ENCODE assay signal across 22 mouse cellular contexts in genomic region chr15:80059606-80060005, GRCm38 (mm10). TPM values are rescaled to one million over a fixed set of nuclear protein-coding genes. Genes with fewer than 3 reads are reported as not detected.
DNase-seq lines count a peak whose midpoint lies in the region; ATAC-seq and TF ChIP-seq lines count a peak whose summit lies in the region.
"Had no signal": no experiment of that assay in that cellular context is flagged by ENCODE, and none has a peak within 500 bp of the region (broad histone marks: within the 10 kb centered on the region; RNA-seq: fewer than 3 reads in every experiment).

No protein-coding gene starts in this region.

- peak; percentile 76 for DNase-seq in kidney, adult 18-20 months
- DNase-seq in kidney, postnatal 0 days (ENCODE audit: low spot score): no peak
- DNase-seq in hindbrain, embryonic 11.5 days (ENCODE audit: low spot score): no peak
- DNase-seq in layer of hippocampus, adult 11-12 months (ENCODE audit: low spot score): no peak
- DNase-seq in forebrain, embryonic 14.5 days (ENCODE audit: low spot score): no peak
- DNase-seq: adrenal gland, adult 2 months; cerebellum, postnatal 10 days; gastrocnemius, postnatal 36 days; heart, postnatal 14 days; layer of hippocampus, postnatal 36 days; lung, embryonic 14.5 days; lung, postnatal 36 days; retina, postnatal 1 day; right cerebral cortex, postnatal 4 days had no signal

- no peaks in the 10 kb centered on the region for H3K27me3 ChIP-seq in intestine, embryonic 16.5 days (replicated peaks; ENCODE audit: control insufficient read depth, insufficient read depth, low read length)
- no peaks in the 10 kb centered on the region for H3K27me3 ChIP-seq in kidney, postnatal 0 days (ENCODE audit: insufficient read depth, low read length)
- no peaks in the 10 kb centered on the region for H3K27me3 ChIP-seq in liver, embryonic 16.5 days (ENCODE audit: control insufficient read depth, insufficient read depth, low read depth, low read length)
- H3K27me3 ChIP-seq in hindbrain, embryonic 11.5 days (ENCODE audit: control insufficient read depth, insufficient read depth, low read length): no peaks in the 10 kb centered on the region
- no peaks in the 10 kb centered on the region for H3K27me3 ChIP-seq in forebrain, embryonic 14.5 days (replicated peaks; ENCODE audit: control insufficient read depth, insufficient read depth, low read length)
- H3K27me3 ChIP-seq: embryonic facial prominence, embryonic 12.5 days; forebrain, embryonic 15.5 days; hindbrain, embryonic 15.5 days; limb, embryonic 13.5 days had no signal

- no peak overlapping the region for H3K9ac ChIP-seq in intestine, embryonic 16.5 days (ENCODE audit: low read depth, low read length)
- H3K9ac ChIP-seq in kidney, postnatal 0 days (ENCODE audit: low read depth, low read length): no peak overlapping the region
- no peak overlapping the region for H3K9ac ChIP-seq in liver, embryonic 16.5 days (ENCODE audit: low read depth, low read length)
- no peak overlapping the region for H3K9ac ChIP-seq in hindbrain, embryonic 11.5 days (ENCODE audit: low read depth, low read length)
- H3K9ac ChIP-seq in forebrain, embryonic 14.5 days (ENCODE audit: low read length): no peak overlapping the region
- H3K9ac ChIP-seq: embryonic facial prominence, embryonic 12.5 days; forebrain, embryonic 15.5 days; hindbrain, embryonic 15.5 days; limb, embryonic 13.5 days; lung, embryonic 14.5 days had no signal

- peak; percentile 46; the same call in 1 of the 2 replicates for ATAC-seq in intestine, embryonic 16.5 days
- peak; percentile 50; the same call in 1 of the 2 replicates for ATAC-seq in kidney, postnatal 0 days (replicated peaks; ENCODE audit: low FRiP score, low read depth)
- peak; percentile 53; the same call in 1 of the 2 replicates for ATAC-seq in liver, embryonic 16.5 days (ENCODE audit: low read depth)
- no peak for ATAC-seq in hindbrain, embryonic 11.5 days (ENCODE audit: low FRiP score)
- ATAC-seq in forebrain, embryonic 14.5 days: no peak
- ATAC-seq: forebrain, embryonic 15.5 days had no signal

- no peak overlapping the region for H3K4me2 ChIP-seq in intestine, embryonic 16.5 days (ENCODE audit: low read depth, low read length)
- H3K4me2 ChIP-seq in kidney, postnatal 0 days (ENCODE audit: low read length): 0 out of 2 replicates have a peak overlapping the region, but pooled peaks have one; percentile 16
- peak overlapping the region; percentile 20; the same call in 1 of the 2 replicates for H3K4me2 ChIP-seq in liver, embryonic 16.5 days (ENCODE audit: low read depth, low read length)
- no peak overlapping the region for H3K4me2 ChIP-seq in hindbrain, embryonic 11.5 days (replicated peaks; ENCODE audit: low read depth, low read length)
- no peak overlapping the region for H3K4me2 ChIP-seq in forebrain, embryonic 14.5 days (ENCODE audit: low read length)
- H3K4me2 ChIP-seq: embryonic facial prominence, embryonic 12.5 days; forebrain, embryonic 15.5 days; heart, embryonic 11.5 days; hindbrain, embryonic 15.5 days; limb, embryonic 13.5 days; lung, embryonic 14.5 days had no signal

- TF ChIP-seq CTCF in kidney, postnatal 0 days (IDR thresholded peaks at IDR 0.05; ENCODE audit: low read depth): no peak

- no peak overlapping the region for H3K4me3 ChIP-seq in intestine, embryonic 16.5 days (ENCODE audit: low read length)
- H3K4me3 ChIP-seq in kidney, postnatal 0 days (replicated peaks; ENCODE audit: low read depth, low read length): no peak overlapping the region
- H3K4me3 ChIP-seq in liver, embryonic 16.5 days (ENCODE audit: low read depth, low read length): no peak overlapping the region
- H3K4me3 ChIP-seq in hindbrain, embryonic 11.5 days (ENCODE audit: low read depth, low read length): no peak overlapping the region
- no peak overlapping the region for H3K4me3 ChIP-seq in forebrain, embryonic 14.5 days (ENCODE audit: low read depth, low read length)
- H3K4me3 ChIP-seq: embryonic facial prominence, embryonic 12.5 days; erythroblast, embryonic 14.5 days; forebrain, embryonic 15.5 days; hindbrain, embryonic 15.5 days; limb, embryonic 13.5 days had no signal

- WGBS in intestine, embryonic 16.5 days: 51% methylated on average over 7 of the region's 7 CpGs
- 35% methylated on average over 7 of the region's 7 CpGs for WGBS in kidney, postnatal 0 days
- 57% methylated on average over 7 of the region's 7 CpGs for WGBS in liver, embryonic 16.5 days (ENCODE audit: insufficient replicate concordance)
- 79% methylated on average over 7 of the region's 7 CpGs for WGBS in hindbrain, embryonic 11.5 days
- 85% methylated on average over 7 of the region's 7 CpGs for WGBS in forebrain, embryonic 14.5 days

- no peak overlapping the region for H3K27ac ChIP-seq in intestine, embryonic 16.5 days (ENCODE audit: low read length)
- peak overlapping the region; percentile 82 for H3K27ac ChIP-seq in kidney, postnatal 0 days
- no peak overlapping the region for H3K27ac ChIP-seq in liver, embryonic 16.5 days (ENCODE audit: low read length)
- no peak overlapping the region for H3K27ac ChIP-seq in hindbrain, embryonic 11.5 days (ENCODE audit: low read depth, low read length)
- H3K27ac ChIP-seq in forebrain, embryonic 14.5 days (ENCODE audit: low read depth, low read length): no peak overlapping the region
- H3K27ac ChIP-seq: embryonic facial prominence, embryonic 12.5 days; forebrain, embryonic 15.5 days; hindbrain, embryonic 15.5 days; limb, embryonic 13.5 days had no signal

- H3K9me3 ChIP-seq in intestine, embryonic 16.5 days (ENCODE audit: control insufficient read depth, low read length): no peaks in the 10 kb centered on the region
- H3K9me3 ChIP-seq in kidney, postnatal 0 days (replicated peaks; ENCODE audit: low read length): no peaks in the 10 kb centered on the region
- no peaks in the 10 kb centered on the region for H3K9me3 ChIP-seq in liver, embryonic 16.5 days (replicated peaks; ENCODE audit: control insufficient read depth, low read length)
- no peaks in the 10 kb centered on the region for H3K9me3 ChIP-seq in hindbrain, embryonic 11.5 days (ENCODE audit: control insufficient read depth, low read length)
- no peaks in the 10 kb centered on the region for H3K9me3 ChIP-seq in forebrain, embryonic 14.5 days (replicated peaks; ENCODE audit: control insufficient read depth, low read length)
- H3K9me3 ChIP-seq: embryonic facial prominence, embryonic 12.5 days; forebrain, embryonic 15.5 days; hindbrain, embryonic 15.5 days; limb, embryonic 13.5 days had no signal

- peaks cover 5% of the 10 kb centered on the region; the same call in 1 of the 2 replicates for H3K4me1 ChIP-seq in intestine, embryonic 16.5 days (ENCODE audit: control insufficient read depth, insufficient read depth, low read length)
- H3K4me1 ChIP-seq in kidney, postnatal 0 days (replicated peaks; ENCODE audit: insufficient read depth, low read length): peaks cover 6% of the 10 kb centered on the region; the same call in 1 of the 2 replicates
- no peaks in the 10 kb centered on the region; the same call in 1 of the 2 replicates for H3K4me1 ChIP-seq in liver, embryonic 16.5 days (ENCODE audit: control insufficient read depth, low read depth, low read length)
- no peaks in the 10 kb centered on the region for H3K4me1 ChIP-seq in hindbrain, embryonic 11.5 days (replicated peaks; ENCODE audit: control insufficient read depth, insufficient read depth, low read length)
- H3K4me1 ChIP-seq in forebrain, embryonic 14.5 days (ENCODE audit: control insufficient read depth, insufficient read depth, low read length): no peaks in the 10 kb centered on the region
- H3K4me1 ChIP-seq: forebrain, embryonic 15.5 days had no signal

- H3K36me3 ChIP-seq in intestine, embryonic 16.5 days (ENCODE audit: control insufficient read depth, insufficient read depth, low read length): no peaks in the 10 kb centered on the region
- H3K36me3 ChIP-seq in kidney, postnatal 0 days (ENCODE audit: insufficient read depth, low read length): no peaks in the 10 kb centered on the region
- H3K36me3 ChIP-seq in liver, embryonic 16.5 days (ENCODE audit: control insufficient read depth, insufficient read depth): no peaks in the 10 kb centered on the region
- H3K36me3 ChIP-seq in hindbrain, embryonic 11.5 days (ENCODE audit: control insufficient read depth, insufficient read depth, low read length): no peaks in the 10 kb centered on the region
- no peaks in the 10 kb centered on the region for H3K36me3 ChIP-seq in forebrain, embryonic 14.5 days (ENCODE audit: control insufficient read depth, insufficient read depth, low read length)
- H3K36me3 ChIP-seq: embryonic facial prominence, embryonic 12.5 days; forebrain, embryonic 15.5 days; hindbrain, embryonic 15.5 days; limb, embryonic 13.5 days had no signal

RNA-seq across cellular contexts. Expression of gene Syngr1, which starts 31.5 kb away (rescaled TPM):
- polyA plus RNA-seq in intestine, embryonic 16.5 days (2015; fragmentation: Nextera tagmentation; extraction: Ambion mirVana): 15.2 and 16.0 TPM in 2 replicates
- 21.8 and 24.1 TPM in 2 replicates for polyA plus RNA-seq in kidney, postnatal 0 days (2015; fragmentation: Nextera tagmentation; extraction: Ambion mirVana)
- polyA plus RNA-seq in liver, embryonic 16.5 days (2015; fragmentation: Nextera tagmentation; extraction: Ambion mirVana): 11.3 and 12.7 TPM in 2 replicates
- polyA plus RNA-seq in hindbrain, embryonic 11.5 days (2014; fragmentation: Nextera tagmentation; extraction: Ambion mirVana): 7.3 and 8.9 TPM in 2 replicates
- polyA plus RNA-seq in forebrain, embryonic 14.5 days (2014; fragmentation: Nextera tagmentation; extraction: Ambion mirVana): 28.8 and 30.1 TPM in 2 replicates

RNA-seq across cellular contexts. Expression of gene Rpl3, which starts 32.1 kb away (rescaled TPM):
- polyA plus RNA-seq in intestine, embryonic 16.5 days (2015; fragmentation: Nextera tagmentation; extraction: Ambion mirVana): 1,018 and 1,133 TPM in 2 replicates
- 970 and 975 TPM in 2 replicates for polyA plus RNA-seq in kidney, postnatal 0 days (2015; fragmentation: Nextera tagmentation; extraction: Ambion mirVana)
- polyA plus RNA-seq in liver, embryonic 16.5 days (2015; fragmentation: Nextera tagmentation; extraction: Ambion mirVana): 481 and 545 TPM in 2 replicates
- 1,014 and 1,045 TPM in 2 replicates for polyA plus RNA-seq in hindbrain, embryonic 11.5 days (2014; fragmentation: Nextera tagmentation; extraction: Ambion mirVana)
- 768 and 902 TPM in 2 replicates for polyA plus RNA-seq in forebrain, embryonic 14.5 days (2014; fragmentation: Nextera tagmentation; extraction: Ambion mirVana)

RNA-seq across cellular contexts. Expression of gene Pdgfb, which starts 44.8 kb away (rescaled TPM):
- polyA plus RNA-seq in intestine, embryonic 16.5 days (2015; fragmentation: Nextera tagmentation; extraction: Ambion mirVana): 7.0 and 8.3 TPM in 2 replicates
- polyA plus RNA-seq in kidney, postnatal 0 days (2015; fragmentation: Nextera tagmentation; extraction: Ambion mirVana): 6.5 and 6.8 TPM in 2 replicates
- 0.40 and 0.47 TPM in 2 replicates for polyA plus RNA-seq in liver, embryonic 16.5 days (2015; fragmentation: Nextera tagmentation; extraction: Ambion mirVana)
- 1.9 and 2.2 TPM in 2 replicates for polyA plus RNA-seq in hindbrain, embryonic 11.5 days (2014; fragmentation: Nextera tagmentation; extraction: Ambion mirVana)
- polyA plus RNA-seq in forebrain, embryonic 14.5 days (2014; fragmentation: Nextera tagmentation; extraction: Ambion mirVana): 2.7 and 3.4 TPM in 2 replicates

Comparison
In these comparisons a context has a peak if more than half of its experiments do, and no peak if none do; other contexts are left out.
1. ATAC-seq: peak in intestine, embryonic 16.5 days (single experiment), kidney, postnatal 0 days (single experiment) and liver, embryonic 16.5 days (single experiment); none in hindbrain, embryonic 11.5 days (single experiment) and forebrain, embryonic 14.5 days (single experiment).
2. H3K4me2 ChIP-seq: peak in kidney, postnatal 0 days (single experiment) and liver, embryonic 16.5 days (single experiment); none in intestine, embryonic 16.5 days (single experiment), hindbrain, embryonic 11.5 days (single experiment) and forebrain, embryonic 14.5 days (single experiment).